In the genomic region with DNA sequence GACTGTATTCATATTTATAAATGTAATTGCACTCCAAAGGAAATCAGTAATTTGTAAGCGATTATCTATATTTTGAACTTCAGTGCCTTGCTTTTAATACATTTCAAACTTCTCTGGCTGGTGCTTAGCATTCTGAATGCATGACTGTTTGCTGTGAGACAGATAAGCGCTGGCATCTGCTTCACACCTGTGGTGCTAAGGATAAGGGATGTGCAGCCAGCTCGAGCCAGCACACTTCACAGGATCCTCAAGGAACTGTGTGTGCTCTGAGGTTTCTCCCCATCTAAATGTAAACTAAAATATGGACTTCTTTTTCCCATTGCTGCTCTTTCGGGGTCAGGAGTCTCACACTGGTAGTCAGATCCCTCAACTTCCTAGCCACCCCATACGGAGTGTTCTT, we compare ENCODE assay signal across 28 mouse cellular contexts.
"Had no signal": no experiment of that assay in that cellular context is flagged by ENCODE, and none has a peak within 500 bp of the region (broad histone marks: within the 10 kb centered on the region; RNA-seq: fewer than 3 reads in every experiment).

No protein-coding gene starts in this region.

- H3K36me3 ChIP-seq: heart, embryonic 13.5 days; heart, embryonic 15.5 days; hindbrain, embryonic 13.5 days; hindbrain, embryonic 15.5 days; kidney, embryonic 15.5 days; limb, embryonic 13.5 days; limb, embryonic 15.5 days; liver, embryonic 12.5 days had no signal

- H3K27me3 ChIP-seq: heart, embryonic 13.5 days; heart, embryonic 15.5 days; hindbrain, embryonic 13.5 days; hindbrain, embryonic 15.5 days; kidney, embryonic 15.5 days; limb, embryonic 13.5 days; limb, embryonic 15.5 days; liver, embryonic 12.5 days had no signal

- H3K27ac ChIP-seq: gastrocnemius, adult 2 months; heart, embryonic 13.5 days; heart, embryonic 15.5 days; hindbrain, embryonic 13.5 days; hindbrain, embryonic 15.5 days; hindbrain, postnatal 0 days; kidney, embryonic 15.5 days; kidney, postnatal 0 days; left cerebral cortex, adult 2 months; limb, embryonic 13.5 days; limb, embryonic 15.5 days; liver, embryonic 12.5 days; liver, embryonic 14.5 days had no signal

- H3K9me3 ChIP-seq: heart, embryonic 13.5 days; heart, embryonic 15.5 days; hindbrain, embryonic 13.5 days; hindbrain, embryonic 15.5 days; kidney, embryonic 15.5 days; limb, embryonic 13.5 days; limb, embryonic 15.5 days; liver, embryonic 12.5 days had no signal

- H3K4me2 ChIP-seq: heart, embryonic 11.5 days; heart, embryonic 13.5 days; heart, embryonic 15.5 days; hindbrain, embryonic 13.5 days; hindbrain, embryonic 15.5 days; kidney, embryonic 15.5 days; limb, embryonic 13.5 days; limb, embryonic 15.5 days; liver, embryonic 12.5 days had no signal

- DNase-seq: gastrocnemius, adult 2 months; gastrocnemius, postnatal 14 days; gastrocnemius, postnatal 36 days; heart, adult 18-20 months; heart, postnatal 14 days; heart, postnatal 36 days; kidney, adult 11 months; kidney, adult 2 months; kidney, adult 9 months; kidney, postnatal 14 days; kidney, postnatal 36 days; layer of hippocampus, adult 9-11 months; layer of hippocampus, postnatal 36 days; left cerebral cortex, postnatal 4 days had no signal

- H3K9ac ChIP-seq: heart, embryonic 13.5 days; heart, embryonic 15.5 days; hindbrain, embryonic 13.5 days; hindbrain, embryonic 15.5 days; kidney, embryonic 15.5 days; limb, embryonic 13.5 days; limb, embryonic 15.5 days; liver, embryonic 12.5 days; liver, embryonic 14.5 days had no signal

- H3K4me3 ChIP-seq: gastrocnemius, adult 2 months; heart, embryonic 13.5 days; heart, embryonic 15.5 days; hindbrain, embryonic 13.5 days; hindbrain, embryonic 15.5 days; kidney, embryonic 15.5 days; left cerebral cortex, adult 2 months; limb, embryonic 13.5 days; limb, embryonic 15.5 days; liver, embryonic 12.5 days had no signal

- H3K4me1 ChIP-seq: heart, embryonic 13.5 days; heart, embryonic 15.5 days; hindbrain, embryonic 13.5 days; hindbrain, embryonic 15.5 days; kidney, embryonic 15.5 days; limb, embryonic 15.5 days; liver, embryonic 12.5 days had no signal

- ATAC-seq: hindbrain, postnatal 0 days; intestine, embryonic 16.5 days; liver, embryonic 12.5 days had no signal
